Mouse (Mus musculus) cerebellum, adult 11 months (tissue): ENCODE data around the gene Gm10720.
"Not testable (repeated sequence)": the region's sequence is repeated elsewhere in the genome, so short reads cannot be mapped to it uniquely, and the experiment has no call there.

ENCODE experiments used
- DNase-seq: peaks from one replicate; pipeline ENCODE4 v3.0.0; 2022

The Gm10720 gene

GRCm38 (mm10) chr9:3015354-3015753, at the start of gene Gm10720:
Gene Gm10720 (plus strand): TSS chr9:3015654.
- not testable (repeated sequence) for DNase-seq

GRCm38 (mm10) chr9:3000445-3000972, 14.9 kb upstream of the Gm10720 start, which contains the start of gene Gm10722:
Gene Gm10722 (plus strand): TSS chr9:3000922.
- not testable (repeated sequence) for DNase-seq

GRCm38 (mm10) chr9:3001006-3001405, 14.4 kb upstream of the Gm10720 start:
- DNase-seq, result not testable (repeated sequence)

- peak; percentile 74 for DNase-seq
Observed at GRCm38 (mm10) chr9:3001948-3002659, 13.3 kb upstream of the Gm10720 start.

GRCm38 (mm10) chr9:3002794-3003396, 12.6 kb upstream of the Gm10720 start, which contains the start of gene Gm11168:
Gene Gm11168 (plus strand): TSS chr9:3003346.
- not testable (repeated sequence) for DNase-seq

GRCm38 (mm10) chr9:3006179-3006578, 9.3 kb upstream of the Gm10720 start:
- DNase-seq, result not testable (repeated sequence)

- DNase-seq, result peak; percentile 76
Observed at GRCm38 (mm10) chr9:3006636-3007035, 8.8 kb upstream of the Gm10720 start.

- DNase-seq, result not testable (repeated sequence)
Observed at GRCm38 (mm10) chr9:3007272-3007671, 8.2 kb upstream of the Gm10720 start.

- DNase-seq, result not testable (repeated sequence)
Observed at GRCm38 (mm10) chr9:3009331-3009730, 6.1 kb upstream of the Gm10720 start.

GRCm38 (mm10) chr9:3012054-3012621, 3.3 kb upstream of the Gm10720 start:
- not testable (repeated sequence) for DNase-seq

GRCm38 (mm10) chr9:3012733-3013279, 2.6 kb upstream of the Gm10720 start, which contains the start of gene Gm10721:
Gene Gm10721 (plus strand): TSS chr9:3013140.
- DNase-seq, result not testable (repeated sequence)

GRCm38 (mm10) chr9:3015896-3016295, 442 bp downstream of the Gm10720 start:
- not testable (repeated sequence) for DNase-seq

GRCm38 (mm10) chr9:3017108-3017507, 1.7 kb downstream of the Gm10720 start, which contains the start of gene Gm10719:
Gene Gm10719 (plus strand): TSS chr9:3017408.
- not testable (repeated sequence) for DNase-seq

- peak; percentile 6 for DNase-seq
Observed at GRCm38 (mm10) chr9:3018944-3019343, 3.5 kb downstream of the Gm10720 start.

- not testable (repeated sequence) for DNase-seq
Observed at GRCm38 (mm10) chr9:3019835-3020727, 4.6 kb downstream of the Gm10720 start.

GRCm38 (mm10) chr9:3022316-3023008, 7.0 kb downstream of the Gm10720 start:
- peak; percentile 35 for DNase-seq

GRCm38 (mm10) chr9:3023312-3023984, 8.0 kb downstream of the Gm10720 start, which contains the start of gene Gm10718:
Gene Gm10718 (plus strand): TSS chr9:3023547.
- DNase-seq, result not testable (repeated sequence)

GRCm38 (mm10) chr9:3023985-3024648, 8.7 kb downstream of the Gm10720 start:
- DNase-seq, result peak; percentile 87

GRCm38 (mm10) chr9:3024912-3025467, 9.5 kb downstream of the Gm10720 start, which contains the start of gene Gm10717:
Gene Gm10717 (plus strand): TSS chr9:3025417.
- DNase-seq, result not testable (repeated sequence)
